9 mouse cellular contexts compared by ENCODE assay signal in the genomic region with DNA sequence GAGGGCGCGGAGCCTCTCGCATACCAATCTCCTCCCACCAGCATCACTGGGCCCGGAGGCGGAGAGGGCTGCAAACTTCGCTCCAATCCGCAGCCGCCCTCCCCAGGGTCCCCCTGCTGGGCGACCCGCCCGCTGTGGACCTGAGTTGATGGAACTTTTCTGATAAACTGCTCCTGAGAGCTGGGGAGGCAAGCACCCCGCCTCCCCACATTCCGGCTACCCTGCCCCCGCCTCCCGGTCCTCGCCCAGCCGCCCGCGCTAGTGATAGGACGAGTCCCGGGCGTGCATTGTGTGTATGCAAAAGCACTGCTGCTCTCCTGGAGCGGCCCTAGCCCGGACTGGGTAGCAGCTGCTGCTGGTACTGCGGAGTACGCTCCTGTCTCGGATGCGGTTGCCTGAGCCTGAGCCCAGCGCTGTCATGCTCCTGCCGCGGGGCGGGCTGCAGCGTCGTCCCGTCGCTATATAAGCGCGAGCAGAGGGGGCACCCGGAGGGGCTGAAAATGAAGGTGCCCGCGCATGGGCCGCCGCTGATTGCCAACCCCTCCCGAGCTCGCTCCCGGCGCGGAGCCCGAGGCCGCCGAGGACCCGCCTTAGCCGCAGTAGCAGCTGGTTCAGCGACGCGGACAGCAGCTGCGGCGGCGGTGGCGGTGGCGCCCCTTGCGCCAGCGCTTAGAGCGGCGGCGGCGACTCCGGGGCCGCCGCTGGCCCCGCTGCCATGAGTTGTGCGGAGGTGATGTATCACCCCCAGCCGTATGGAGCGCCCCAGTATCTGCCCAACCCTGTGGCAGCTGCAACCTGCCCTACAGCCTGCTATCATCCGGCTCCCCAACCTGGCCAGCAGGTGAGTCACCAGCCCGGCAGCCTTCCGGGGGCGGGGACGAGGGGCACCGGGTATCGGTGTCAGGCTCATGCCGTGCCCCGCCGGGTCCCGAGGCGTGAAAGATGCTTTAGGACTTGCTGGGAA. TPM values are rescaled to one million over a fixed set of nuclear protein-coding genes. Genes with fewer than 3 reads are reported as not detected.
A peak's percentile ranks its signal among the peaks of the same experiment; 100 is the strongest.
DNase-seq lines count a peak whose midpoint lies in the region; ATAC-seq and TF ChIP-seq lines count a peak whose summit lies in the region.
"Had no signal": no experiment of that assay in that cellular context is flagged by ENCODE, and none has a peak within 500 bp of the region (broad histone marks: within the 10 kb centered on the region; RNA-seq: fewer than 3 reads in every experiment).

TSS of gene Vgll3 (plus strand) at position 340 of the 964 bp plus-strand sequence.

- WGBS in spleen, adult 2 months, result 4% methylated on average over 86 of the region's 86 CpGs
- under 1% methylated on average over 86 of the region's 86 CpGs for WGBS in heart, embryonic 11.5 days (ENCODE audit: insufficient replicate concordance)
- under 1% methylated on average over 78 of the region's 86 CpGs for WGBS in kidney, embryonic 15.5 days
- under 1% methylated on average over 84 of the region's 86 CpGs for WGBS in liver, embryonic 11.5 days

- H3K4me3 ChIP-seq in spleen, adult 2 months (ENCODE audit: extremely low read depth, insufficient read depth, insufficient read length), result peak within 1 kb of the TSS; percentile 40
- peak within 1 kb of the TSS; percentile 85 for H3K4me3 ChIP-seq in embryonic fibroblast, embryonic 13.5 days (ENCODE audit: insufficient read depth, low read length)
- peak within 1 kb of the TSS; percentile 50 for H3K4me3 ChIP-seq in heart, embryonic 11.5 days (ENCODE audit: low read depth, low read length)
- peak within 1 kb of the TSS; percentile 69 for H3K4me3 ChIP-seq in kidney, embryonic 15.5 days (replicated peaks)
- H3K4me3 ChIP-seq in liver, embryonic 11.5 days (ENCODE audit: low read depth, low read length), result peak within 1 kb of the TSS; percentile 54
- H3K4me3 ChIP-seq in myocyte, result peak within 1 kb of the TSS; percentile 66

- no peak for TF ChIP-seq CTCF in spleen, adult 2 months (IDR thresholded peaks at IDR 0.05; ENCODE audit: extremely low read depth, insufficient read depth, insufficient read length, insufficient replicate concordance)
- TF ChIP-seq CTCF in embryonic fibroblast, embryonic 13.5 days (IDR thresholded peaks at IDR 0.05; ENCODE audit: borderline replicate concordance, insufficient read depth, low read length), result no peak

- H3K36me3 ChIP-seq in spleen, adult 2 months (ENCODE audit: control insufficient read depth, insufficient read depth, low read length), result no peaks in the 10 kb centered on the region
- H3K36me3 ChIP-seq in heart, embryonic 11.5 days (ENCODE audit: control insufficient read depth, insufficient read depth, low read length), result no peaks in the 10 kb centered on the region
- no peaks in the 10 kb centered on the region for H3K36me3 ChIP-seq in kidney, embryonic 15.5 days
- H3K36me3 ChIP-seq in liver, embryonic 11.5 days (ENCODE audit: control insufficient read depth, insufficient read depth, low read length), result no peaks in the 10 kb centered on the region
- H3K36me3 ChIP-seq in myocyte (ENCODE audit: control insufficient read depth, insufficient read depth), result no peaks in the 10 kb centered on the region
- H3K36me3 ChIP-seq: G1E had no signal

- peak within 1 kb of the TSS; percentile 98 for H3K4me2 ChIP-seq in heart, embryonic 11.5 days
- H3K4me2 ChIP-seq in kidney, embryonic 15.5 days, result peak within 1 kb of the TSS; percentile 96
- peak within 1 kb of the TSS; percentile 83 for H3K4me2 ChIP-seq in liver, embryonic 11.5 days
- peak within 1 kb of the TSS; percentile 84 for H3K4me2 ChIP-seq in myocyte (ENCODE audit: low read depth)

- DNase-seq in spleen, adult 2 months (ENCODE audit: low read depth in 1 of 2, low spot score in 2 of 2), result peak in 1 of 2 experiments; percentile 4
- DNase-seq in spleen, postnatal 14 days (ENCODE audit: low spot score in 2 of 2), result no peak
- peak; percentile 51 for DNase-seq in liver, embryonic 11.5 days (ENCODE audit: low spot score)
- peak; percentile 24 for DNase-seq in thymus, postnatal 4 days

- peaks cover 7% of the 10 kb centered on the region for H3K27me3 ChIP-seq in spleen, adult 2 months (ENCODE audit: control insufficient read depth, insufficient read depth, low read length)
- H3K27me3 ChIP-seq in heart, embryonic 11.5 days (ENCODE audit: control insufficient read depth, insufficient read depth, low read length), result peaks cover 7% of the 10 kb centered on the region; the same call in 1 of the 2 replicates
- peaks cover 18% of the 10 kb centered on the region for H3K27me3 ChIP-seq in kidney, embryonic 15.5 days
- H3K27me3 ChIP-seq in liver, embryonic 11.5 days (replicated peaks; ENCODE audit: control insufficient read depth, insufficient read depth, low read length), result peaks cover 19% of the 10 kb centered on the region
- H3K27me3 ChIP-seq in myocyte (ENCODE audit: control insufficient read depth, insufficient read depth, insufficient read length), result no peaks in the 10 kb centered on the region

- H3K9ac ChIP-seq in heart, embryonic 11.5 days (ENCODE audit: low read depth, low read length), result peak within 1 kb of the TSS; percentile 30
- H3K9ac ChIP-seq in kidney, embryonic 15.5 days, result peak within 1 kb of the TSS; percentile 43
- no peak within 1 kb of the TSS for H3K9ac ChIP-seq in liver, embryonic 11.5 days (ENCODE audit: low read depth, low read length)

- H3K4me1 ChIP-seq in spleen, adult 2 months (ENCODE audit: control insufficient read depth, insufficient read depth, insufficient read length), result no peaks in the 10 kb centered on the region; the same call in 1 of the 2 replicates
- peaks cover 4% of the 10 kb centered on the region for H3K4me1 ChIP-seq in embryonic fibroblast, embryonic 13.5 days (ENCODE audit: control insufficient read depth, insufficient read depth, low read length)
- H3K4me1 ChIP-seq in heart, embryonic 11.5 days (ENCODE audit: control insufficient read depth, insufficient read depth, low read length), result no peaks in the 10 kb centered on the region
- peaks cover 4% of the 10 kb centered on the region; the same call in 1 of the 2 replicates for H3K4me1 ChIP-seq in kidney, embryonic 15.5 days
- peaks cover 3% of the 10 kb centered on the region; the same call in 1 of the 2 replicates for H3K4me1 ChIP-seq in liver, embryonic 11.5 days (replicated peaks; ENCODE audit: control insufficient read depth, insufficient read depth, low read length)

- peak; percentile 85 for ATAC-seq in heart, embryonic 11.5 days (replicated peaks; ENCODE audit: insufficient number of reproducible peaks, low FRiP score, low TSS enrichment)
- ATAC-seq in kidney, embryonic 15.5 days (replicated peaks; ENCODE audit: low FRiP score), result peak; percentile 99
- ATAC-seq in liver, embryonic 11.5 days (replicated peaks; ENCODE audit: low FRiP score), result peak; percentile 86

- H3ac ChIP-seq in myocyte (ENCODE audit: control insufficient read depth, insufficient read length), result peak within 1 kb of the TSS; percentile 61

- peaks cover 23% of the 10 kb centered on the region for H3K79me2 ChIP-seq in myocyte (ENCODE audit: control insufficient read depth, insufficient read depth)

- H3K27ac ChIP-seq in spleen, adult 2 months (ENCODE audit: insufficient read depth, low read length), result peak within 1 kb of the TSS; percentile 51
- H3K27ac ChIP-seq in embryonic fibroblast, embryonic 13.5 days (ENCODE audit: insufficient read depth, low read length), result peak within 1 kb of the TSS; percentile 89
- H3K27ac ChIP-seq in heart, embryonic 11.5 days (ENCODE audit: low read depth, low read length), result no peak within 1 kb of the TSS
- peak within 1 kb of the TSS; percentile 60 for H3K27ac ChIP-seq in kidney, embryonic 15.5 days
- H3K27ac ChIP-seq in liver, embryonic 11.5 days (ENCODE audit: low read depth, low read length), result no peak within 1 kb of the TSS

- TF ChIP-seq POLR2A in spleen, adult 2 months (IDR thresholded peaks at IDR 0.05; ENCODE audit: low read depth, low read length), result no peak
- TF ChIP-seq POLR2A in embryonic fibroblast, embryonic 13.5 days (IDR thresholded peaks at IDR 0.05; ENCODE audit: low read depth, low read length), result peak; percentile 96
- TF ChIP-seq POLR2A in myocyte (IDR thresholded peaks at IDR 0.05; ENCODE audit: insufficient read length, low read depth), result peak; percentile 79

- no peaks in the 10 kb centered on the region for H3K9me3 ChIP-seq in heart, embryonic 11.5 days (replicated peaks; ENCODE audit: control insufficient read depth, low read length)
- no peaks in the 10 kb centered on the region for H3K9me3 ChIP-seq in kidney, embryonic 15.5 days (replicated peaks)
- no peaks in the 10 kb centered on the region for H3K9me3 ChIP-seq in liver, embryonic 11.5 days (ENCODE audit: control insufficient read depth, low read length)

TF ChIP-seq in myocyte, 11 proteins besides CTCF, POLR2A, EP300 and RAD21:
- TF ChIP-seq E2F4 (IDR thresholded peaks at IDR 0.05; ENCODE audit: insufficient read depth), result no peak
- peak in 2 of 3 experiments; percentile 65 to 89 for TF ChIP-seq MYOD1 (IDR thresholded peaks at IDR 0.05; ENCODE audit: control insufficient read depth in 1 of 3, insufficient read length in 2 of 3, low read depth in 2 of 3)
- TF ChIP-seq TCF12 (IDR thresholded peaks at IDR 0.05; ENCODE audit: insufficient read depth, poor library complexity, severe bottlenecking), result no peak
- TF ChIP-seq SRF (IDR thresholded peaks at IDR 0.05; ENCODE audit: control insufficient read depth, insufficient read length, low read depth), result no peak
- TF ChIP-seq POLR2AphosphoS2 (IDR thresholded peaks at IDR 0.05; ENCODE audit: insufficient read length, low read depth), result peak; percentile 67
- TF ChIP-seq MAX (IDR thresholded peaks at IDR 0.05; ENCODE audit: low read depth), result no peak
- no peak for TF ChIP-seq REST (IDR thresholded peaks at IDR 0.05; ENCODE audit: insufficient read depth, insufficient read length)
- peak; percentile 23 to 96 (median 90) for TF ChIP-seq MYOG (IDR thresholded peaks at IDR 0.05; ENCODE audit: control insufficient read depth in 1 of 3, insufficient read depth in 1 of 3, insufficient read length in 2 of 3, low read depth in 2 of 3)
- TF ChIP-seq TCF3 (IDR thresholded peaks at IDR 0.05; ENCODE audit: insufficient read length, low read depth), result peak; percentile 82
- no peak for TF ChIP-seq CEBPB (IDR thresholded peaks at IDR 0.05; ENCODE audit: insufficient read depth, poor library complexity, severe bottlenecking)
- TF ChIP-seq USF1 (IDR thresholded peaks at IDR 0.05; ENCODE audit: low read depth), result no peak
TF ChIP-seq in myocyte: peak in this region for 4.

RNA-seq across cellular contexts. Expression of gene Vgll3, which starts in this region (rescaled TPM):
- 3.4 and 4.6 TPM in 2 replicates for polyA plus RNA-seq in spleen, adult 2 months (2012; rRNA removed)
- 131 and 152 TPM in 2 replicates for polyA plus RNA-seq in embryonic fibroblast, embryonic 13.5 days (2011; ENCODE audit: insufficient read length, low read depth, missing spikeins)
- polyA plus RNA-seq in heart, embryonic 11.5 days (2014; fragmentation: Nextera tagmentation; extraction: Ambion mirVana), result 0.89 and 1.00 TPM in 2 replicates
- 2.5 and 3.1 TPM in 2 replicates for polyA plus RNA-seq in kidney, embryonic 15.5 days (2015; fragmentation: Nextera tagmentation; extraction: Ambion mirVana)
- polyA plus RNA-seq in liver, embryonic 11.5 days (2014; fragmentation: Nextera tagmentation; extraction: Ambion mirVana), result 0.47 and 0.60 TPM in 2 replicates
- 17.8 TPM for polyA plus RNA-seq in myocyte (2012; fragmentation: generic; extraction: Trizol)
- polyA plus RNA-seq: G1E had no signal

Comparison
In these comparisons a context has a peak if more than half of its experiments do, and no peak if none do; other contexts are left out.
1. Peak in ATAC-seq, H3K4me3 ChIP-seq, H3K9ac ChIP-seq and H3K4me2 ChIP-seq in heart, embryonic 11.5 days; RNA of the gene not detected or under 1 TPM.
2. Peak in DNase-seq, ATAC-seq, H3K4me3 ChIP-seq and H3K4me2 ChIP-seq in liver, embryonic 11.5 days; RNA of the gene not detected or under 1 TPM.
3. H3K27ac ChIP-seq: peak in spleen, adult 2 months (single experiment), embryonic fibroblast, embryonic 13.5 days (single experiment) and kidney, embryonic 15.5 days (single experiment); none in heart, embryonic 11.5 days (single experiment) and liver, embryonic 11.5 days (single experiment).
4. Peak in every context shown above with its lines, with median percentiles within 50 percentile points of each other: H3K4me3 ChIP-seq, ATAC-seq and H3K4me2 ChIP-seq.